Mouse (Mus musculus): ENCODE data around the gene Ctf1.

- TF ChIP-seq CTCF (IDR thresholded peaks at IDR 0.05; ENCODE audit: borderline replicate concordance, insufficient read depth, low read depth, low read length) (no peak), POLR2A (IDR thresholded peaks at IDR 0.05; ENCODE audit: borderline replicate concordance, insufficient read depth, low read length) (no peak)
These were observed 39.8 kb upstream of the Ctf1 start for GRCm38 (mm10) chr7:127672776-127673175.
